Mouse (Mus musculus) cerebellum, adult 8-10 months (tissue): ENCODE data around the gene Supt5.
"Not testable (repeated sequence)": the region's sequence is repeated elsewhere in the genome, so short reads cannot be mapped to it uniquely, and the experiment has no call there.

Source experiments
- DNase-seq: peaks from one replicate; pipeline ENCODE4 v3.0.0; 2022

Supt5 gene

GRCm38 (mm10) chr7:28338108-28338998 lies at the start of gene Supt5:
Supt5 (minus strand) TSS chr7:28338746.
- peak; percentile 95 for DNase-seq

GRCm38 (mm10) chr7:28387384-28387783 lies 48.8 kb upstream of the Supt5 start:
- not testable (repeated sequence) for DNase-seq

- DNase-seq: not testable (repeated sequence)
Measured at GRCm38 (mm10) chr7:28386877-28387276, 48.3 kb upstream of the Supt5 start.

GRCm38 (mm10) chr7:28386462-28386861 lies 47.9 kb upstream of the Supt5 start:
- DNase-seq: peak; percentile 64

GRCm38 (mm10) chr7:28386007-28386406 lies 47.5 kb upstream of the Supt5 start:
- DNase-seq: no peak

- DNase-seq: no peak
Measured at GRCm38 (mm10) chr7:28385196-28385595, 46.6 kb upstream of the Supt5 start.

GRCm38 (mm10) chr7:28384162-28384561 lies 45.6 kb upstream of the Supt5 start:
- DNase-seq: no peak

- DNase-seq: no peak
Measured at GRCm38 (mm10) chr7:28383606-28384005, 45.1 kb upstream of the Supt5 start.

GRCm38 (mm10) chr7:28382981-28383396 lies 44.4 kb upstream of the Supt5 start:
- DNase-seq: no peak

- no peak for DNase-seq
Measured at GRCm38 (mm10) chr7:28382347-28382951, 43.9 kb upstream of the Supt5 start.

GRCm38 (mm10) chr7:28381938-28382337 lies 43.4 kb upstream of the Supt5 start:
- DNase-seq: no peak

- no peak for DNase-seq
Measured at GRCm38 (mm10) chr7:28381017-28381790, 42.7 kb upstream of the Supt5 start.

- DNase-seq: no peak
Measured at GRCm38 (mm10) chr7:28380237-28381016, 41.9 kb upstream of the Supt5 start, which contains the start of gene Zfp36. Zfp36 (minus strand) TSS chr7:28380253.

- peak; percentile 62 for DNase-seq
Measured at GRCm38 (mm10) chr7:28378769-28379651, 40.5 kb upstream of the Supt5 start.

- DNase-seq: no peak
Measured at GRCm38 (mm10) chr7:28378066-28378690, 39.6 kb upstream of the Supt5 start.

- DNase-seq: no peak
Measured at GRCm38 (mm10) chr7:28377190-28378065, 38.9 kb upstream of the Supt5 start.

- DNase-seq: no peak
Measured at GRCm38 (mm10) chr7:28376011-28376771, 37.6 kb upstream of the Supt5 start.

GRCm38 (mm10) chr7:28375176-28375921 lies 36.8 kb upstream of the Supt5 start:
- DNase-seq: peak; percentile 52
